Mouse (Mus musculus) CH12.LX (cell line): ENCODE measurements around the gene Alx3.

Experiments used
- CHD1 ChIP-seq: IDR thresholded peaks from 2 replicates; pipeline ENCODE4 v1.6.1; 2012; ENCODE audit warnings: low read depth, low read length, improper control_type of control experiment, inconsistent platforms
- CTCF ChIP-seq, 2 experiments: IDR thresholded peaks in 1 of 2; conservative IDR thresholded peaks in 1 of 2; 2 replicates each; pipeline ENCODE4 v1.5.1; 2011 to 2012; ENCODE audit warnings: low read depth in 2 of 2, low read length in 2 of 2, improper control_type of control experiment in 1 of 2, inconsistent platforms in 1 of 2, mild to moderate bottlenecking in 1 of 2, moderate library complexity in 1 of 2
- EP300 ChIP-seq: IDR thresholded peaks from 2 replicates; pipeline ENCODE4 v1.6.1; 2011; ENCODE audit warnings: low read length, improper control_type of control experiment
- GABPA ChIP-seq: IDR thresholded peaks from 2 replicates; pipeline ENCODE4 v1.6.1; 2012; ENCODE audit warnings: low read depth, low read length, improper control_type of control experiment, inconsistent platforms; ENCODE audit not compliant: insufficient replicate concordance
- MAFK ChIP-seq: IDR thresholded peaks from 2 replicates; pipeline ENCODE4 v1.6.1; 2011; ENCODE audit warnings: low read length, improper control_type of control experiment; ENCODE audit not compliant: insufficient replicate concordance
- MAX ChIP-seq: IDR thresholded peaks from 2 replicates; pipeline ENCODE4 v1.6.1; 2011; ENCODE audit warnings: low read length, improper control_type of control experiment
- POLR2A ChIP-seq: IDR thresholded peaks from 2 replicates; pipeline ENCODE4 v1.6.1; 2011; ENCODE audit warnings: low read depth, mild to moderate bottlenecking, improper control_type of control experiment, low read length
- POLR2AphosphoS2 ChIP-seq: IDR thresholded peaks from 2 replicates; pipeline ENCODE4 v1.6.1; 2011; ENCODE audit warnings: low read depth, low read length, improper control_type of control experiment
- TCF12 ChIP-seq: IDR thresholded peaks from 2 replicates; pipeline ENCODE4 v1.6.1; 2014; ENCODE audit warnings: low read depth, mild to moderate bottlenecking, inconsistent platforms, low read length, improper control_type of control experiment
- UBTF ChIP-seq: IDR thresholded peaks from 2 replicates; pipeline ENCODE4 v1.6.1; 2012; ENCODE audit warnings: low read depth, mild to moderate bottlenecking, inconsistent platforms, low read length, improper control_type of control experiment, moderate library complexity
- USF1 ChIP-seq: IDR thresholded peaks from 2 replicates; pipeline ENCODE4 v1.6.1; 2014; ENCODE audit warnings: low read depth, mild to moderate bottlenecking, inconsistent platforms, low read length, improper control_type of control experiment
- ZNF384 ChIP-seq: IDR thresholded peaks from 2 replicates; pipeline ENCODE4 v1.6.1; 2012; ENCODE audit warnings: low read depth, low read length, improper control_type of control experiment, inconsistent platforms

GRCm38 (mm10) chr3:107600127-107600526 lies 5.3 kb downstream of the Alx3 start:
- TF ChIP-seq POLR2A (no peak), CTCF (conservative IDR thresholded peaks at IDR 0.05 in 1 of 2, IDR thresholded peaks at IDR 0.05 in 1 of 2; ENCODE audit: low read depth in 2 of 2, low read length in 2 of 2) (no peak), MAFK (no peak), GABPA (no peak), TCF12 (no peak), CHD1 (no peak), EP300 (no peak), POLR2AphosphoS2 (no peak), MAX (no peak), USF1 (no peak), ZNF384 (no peak), UBTF (no peak)
